Mouse (Mus musculus) T-helper 17 cell (primary cell): Measurements from ENCODE around the gene Frem1.

Experiments
- in situ Hi-C, 2 experiments: fragments of 300-600 bp; cut with MboI, MseI; formaldehyde crosslinking; loops; 1 replicate in 1 of 2; 2 replicates in 1 of 2; pipeline ENCODE4 v1.15.1; 2025; ENCODE audit warnings: high pct_unique_total_duplicates in 2 of 2

Frem1 gene

DNA sequence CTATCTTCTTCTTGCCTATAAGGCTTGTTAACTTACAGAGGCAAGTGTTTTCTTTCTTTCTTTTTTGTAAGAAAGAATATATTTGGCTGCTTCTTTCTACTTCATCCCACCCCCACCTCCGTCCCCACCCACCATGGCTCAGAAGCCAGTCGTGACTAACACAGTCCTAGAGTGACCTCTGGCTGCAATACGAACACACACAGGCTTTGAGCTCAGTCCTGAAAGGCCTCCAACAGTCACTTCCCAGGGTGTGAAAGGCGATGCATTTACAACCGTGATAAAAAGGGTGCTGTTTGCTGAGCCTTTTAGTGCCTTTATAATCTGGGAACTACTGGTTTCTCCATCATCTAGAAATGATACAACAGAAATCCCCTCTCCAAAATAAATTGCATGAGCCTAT, 117.8 kb downstream of the Frem1 start:
- in situ Hi-C loops = loop anchor here (5.0 to 25.0 kb wide), 4 partner anchors 287 to 1747 kb away; no protein-coding TSS in a partner anchor

DNA sequence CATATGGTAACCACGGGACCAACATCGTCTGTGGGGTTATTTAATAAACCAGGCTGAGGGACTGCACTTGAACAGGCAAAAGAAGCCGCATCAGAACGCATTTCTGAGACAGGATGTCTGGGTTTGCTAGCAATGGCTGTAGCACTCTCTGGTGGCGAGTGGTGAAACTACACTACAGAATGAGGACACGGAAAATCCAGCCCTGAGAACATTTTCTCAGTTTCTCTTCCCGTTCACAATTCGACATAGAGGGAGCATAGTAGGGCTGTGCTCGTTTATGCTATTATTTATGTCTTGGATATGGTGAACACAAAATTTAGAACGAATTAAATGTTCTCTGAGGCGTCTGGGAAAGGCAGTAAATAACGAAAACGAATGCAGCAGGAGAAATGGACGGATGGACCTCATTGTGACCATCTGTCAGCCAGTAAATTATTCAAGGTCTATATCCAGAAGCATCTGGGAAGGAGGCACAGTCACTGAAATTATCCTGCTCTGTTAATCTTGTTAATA, 118.4 kb downstream of the Frem1 start:
- in situ Hi-C loops = loop anchor here (5.0 to 25.0 kb wide), 4 partner anchors 286 to 1746 kb away; no protein-coding TSS in a partner anchor

DNA sequence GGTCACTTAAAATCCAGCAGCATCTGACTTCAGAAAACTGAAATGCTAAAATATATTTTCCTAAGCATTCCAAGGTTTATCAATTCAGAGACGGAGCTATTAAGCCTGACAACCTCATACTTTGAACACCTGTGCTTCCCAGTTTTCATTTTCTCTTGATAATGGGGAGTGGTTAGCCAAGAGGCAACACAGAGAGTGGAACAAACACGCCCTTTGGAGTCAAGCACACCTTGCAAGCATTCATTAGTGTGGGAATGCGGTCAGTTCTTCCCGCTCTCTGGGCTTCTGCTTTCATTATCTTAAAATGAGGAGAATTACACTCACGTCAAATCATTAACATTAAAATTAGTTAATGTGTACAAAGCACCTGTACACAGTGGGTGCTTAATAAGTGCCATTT, 122.1 kb downstream of the Frem1 start:
- in situ Hi-C loops = loop anchor here (5.0 to 25.0 kb wide), 4 partner anchors 283 to 1743 kb away; no protein-coding TSS in a partner anchor

- in situ Hi-C loops = no loop called here
Observed at GRCm38 (mm10) chr4:82921962-82922361, 130.2 kb downstream of the Frem1 start.

DNA sequence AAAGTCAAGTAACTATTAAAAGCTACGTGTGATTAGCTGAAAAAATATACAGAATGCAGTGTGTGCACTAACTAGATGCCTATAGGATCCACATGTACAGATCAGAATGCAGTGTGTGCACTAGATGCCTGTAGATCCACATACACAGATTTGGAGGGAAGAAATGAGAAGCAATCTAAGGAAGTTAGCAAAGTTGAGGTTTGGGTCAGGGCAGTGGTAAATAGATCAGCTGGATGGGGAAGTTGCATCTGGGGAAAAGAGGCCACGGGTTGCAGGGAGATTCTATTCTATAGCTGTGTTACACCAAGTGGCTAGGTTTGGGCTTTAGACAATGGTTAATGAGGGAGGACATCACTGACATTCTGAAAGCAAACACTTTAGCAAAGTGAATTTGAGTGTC, 133.5 kb downstream of the Frem1 start:
- in situ Hi-C loops = no loop called here

- in situ Hi-C loops = no loop called here
Observed at GRCm38 (mm10) chr4:82916678-82917050, 135.5 kb downstream of the Frem1 start.

- in situ Hi-C loops = no loop called here
Observed at GRCm38 (mm10) chr4:82916003-82916677, 136.0 kb downstream of the Frem1 start.

GRCm38 (mm10) chr4:82915576-82915975, 136.6 kb downstream of the Frem1 start:
- in situ Hi-C loops = no loop called here

GRCm38 (mm10) chr4:82914601-82915143, 137.5 kb downstream of the Frem1 start:
- in situ Hi-C loops = no loop called here

GRCm38 (mm10) chr4:82895227-82895626, 156.9 kb downstream of the Frem1 start:
- in situ Hi-C loops = no loop called here

DNA sequence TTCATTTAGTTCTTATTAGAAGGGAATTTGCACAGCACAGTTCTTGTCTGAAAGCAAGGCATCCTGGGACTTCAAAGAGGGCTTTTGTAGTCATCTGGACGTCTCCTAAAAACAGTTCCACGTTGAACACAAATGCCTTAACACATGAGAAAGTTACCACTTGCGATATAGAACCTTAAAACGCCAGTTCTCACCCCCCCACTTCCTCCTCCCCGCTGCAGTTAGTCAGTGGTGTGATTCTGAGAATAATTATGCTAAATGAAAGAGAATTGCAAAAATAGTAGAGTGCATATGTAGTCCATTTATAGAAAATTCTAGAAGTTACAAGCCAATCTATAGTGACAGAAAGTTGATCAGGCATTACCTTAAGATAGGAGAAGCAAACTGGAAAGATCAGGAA, 159.9 kb downstream of the Frem1 start:
- in situ Hi-C loops = no loop called here

DNA sequence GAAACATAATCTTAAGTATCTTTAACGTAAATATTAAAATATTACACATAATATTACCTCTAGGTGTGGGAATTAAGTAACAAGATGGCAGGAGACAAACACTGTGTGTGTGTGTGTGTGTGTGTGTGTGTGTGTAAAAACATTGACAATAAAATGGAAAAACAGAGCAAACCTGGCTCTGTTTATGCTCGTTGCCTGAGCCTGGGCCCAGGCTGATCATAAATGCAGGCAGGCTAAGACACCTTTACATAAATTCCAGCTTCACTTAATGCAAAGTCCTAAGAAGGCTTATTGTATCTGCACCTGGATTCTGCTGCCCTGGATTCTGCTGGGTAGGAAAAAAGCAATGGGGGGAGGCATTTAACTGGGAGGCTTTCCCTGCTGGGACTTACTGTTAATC, 160.6 kb downstream of the Frem1 start:
- in situ Hi-C loops = no loop called here

DNA sequence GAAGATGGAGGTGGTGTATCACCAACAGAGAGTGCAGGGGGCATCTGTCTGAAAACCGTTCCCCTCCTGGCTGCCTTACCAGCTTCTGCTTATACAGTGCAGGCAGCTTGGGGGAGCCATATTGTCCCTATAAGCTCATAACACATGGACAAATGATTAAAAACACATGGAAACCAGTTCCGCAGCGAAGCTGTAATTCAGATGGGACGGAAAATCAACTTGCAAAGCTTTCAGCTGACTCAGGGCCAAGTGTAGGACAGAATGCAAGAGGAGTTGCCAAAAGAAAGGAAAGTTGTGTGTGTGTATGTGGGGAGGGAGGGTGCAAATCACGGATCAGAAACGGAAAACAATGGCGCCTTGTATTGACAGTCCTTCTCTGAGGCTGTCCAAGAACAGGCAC, 161.1 kb downstream of the Frem1 start:
- in situ Hi-C loops = no loop called here

DNA sequence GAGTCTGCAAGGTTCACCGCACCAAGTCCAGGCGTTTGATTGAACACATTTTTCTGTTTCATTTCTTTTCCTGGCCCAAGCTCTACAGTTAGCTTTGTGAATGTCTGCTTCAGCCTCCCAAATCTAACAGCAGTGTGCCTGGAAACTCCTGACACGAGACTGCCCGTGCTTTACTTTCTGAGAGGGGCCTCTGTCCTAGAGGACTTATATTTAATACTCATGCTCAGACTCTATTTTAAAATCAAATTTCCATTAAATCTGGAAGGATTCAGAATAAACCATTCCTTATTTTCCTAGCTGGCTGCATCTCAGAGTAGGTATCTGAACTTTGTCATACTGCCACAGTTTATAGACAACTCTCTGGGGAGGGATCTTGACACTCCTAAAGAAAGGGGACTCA, 161.6 kb downstream of the Frem1 start:
- in situ Hi-C loops = no loop called here

DNA sequence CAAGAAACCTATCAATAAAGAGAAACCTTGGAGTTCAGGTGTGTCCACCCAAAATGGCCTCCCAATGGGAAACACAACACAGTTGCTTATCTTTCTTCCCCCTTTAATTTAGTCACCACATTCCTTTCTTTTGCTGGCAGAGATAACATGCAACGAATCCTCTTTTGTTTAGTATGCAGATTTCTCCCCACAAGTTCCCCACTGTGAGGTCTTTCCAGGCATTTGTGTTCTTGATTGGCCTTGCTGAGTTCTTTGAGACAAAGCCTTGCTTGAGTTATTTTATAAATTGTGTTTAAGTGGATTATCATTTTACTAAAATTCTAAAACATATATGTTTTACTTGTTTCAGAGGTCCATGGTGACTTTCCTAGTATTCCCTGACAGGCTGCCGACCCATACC, 166.0 kb downstream of the Frem1 start:
- in situ Hi-C loops = no loop called here

DNA sequence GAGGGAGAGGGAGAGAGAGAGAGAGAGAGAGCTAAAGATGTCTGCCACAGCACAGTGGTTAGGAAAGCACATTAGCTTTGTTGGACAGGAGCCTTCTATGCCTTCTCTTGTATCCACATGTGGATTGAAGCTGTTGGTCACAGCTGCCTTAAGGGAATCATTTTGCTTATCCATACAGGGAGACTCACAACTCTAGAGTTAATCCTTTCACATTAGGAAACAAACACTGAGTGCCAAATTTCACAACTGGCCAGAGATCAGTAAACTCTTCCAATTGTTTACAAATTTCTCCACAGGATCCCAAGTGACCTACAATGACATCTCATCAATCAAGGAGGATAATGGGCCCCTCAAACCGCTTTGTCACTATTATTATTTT, 166.6 kb downstream of the Frem1 start:
- in situ Hi-C loops = no loop called here

DNA sequence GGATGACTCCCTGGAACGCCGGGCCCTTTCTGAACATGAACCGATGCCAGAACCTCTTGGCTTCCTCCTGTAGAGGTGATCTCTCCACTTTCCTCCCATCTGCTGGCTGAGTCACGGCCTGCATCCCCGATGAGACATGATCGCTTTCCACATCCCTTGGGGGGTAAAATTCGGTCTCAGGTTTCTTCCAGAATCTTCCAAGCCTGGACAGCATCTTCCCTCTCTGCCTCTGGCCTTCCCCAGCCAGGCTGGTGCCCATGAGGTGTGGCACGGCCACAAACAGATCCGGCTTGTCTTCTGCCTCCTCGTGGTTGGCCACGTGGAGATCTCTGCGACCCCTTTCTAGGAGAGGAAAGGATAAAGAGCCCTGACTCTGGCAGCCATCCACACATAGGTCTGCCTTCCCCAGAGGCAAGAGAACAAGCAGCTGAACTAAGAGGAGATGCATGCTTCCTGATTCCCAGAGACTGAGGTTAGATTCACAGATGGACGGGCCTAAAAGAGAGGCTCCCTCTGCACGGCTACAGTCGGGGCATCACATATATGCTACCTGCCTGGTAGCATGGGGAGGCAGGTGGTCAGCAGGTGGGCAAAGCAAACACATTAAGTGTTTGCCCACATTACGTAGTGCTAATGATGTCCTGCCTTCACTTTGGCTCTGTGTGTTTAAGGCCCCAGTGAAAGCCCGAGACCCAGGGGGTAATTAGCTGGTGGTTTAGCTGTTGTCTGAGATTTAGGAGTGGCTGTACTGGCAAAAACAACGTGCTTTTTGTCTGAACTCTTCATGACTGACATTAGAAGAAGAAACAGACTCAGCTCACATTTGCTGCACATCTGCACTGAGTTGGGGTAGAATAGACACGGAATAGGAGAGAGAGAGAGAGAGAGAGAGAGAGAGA, 167.3 kb downstream of the Frem1 start, which contains the start of gene Cer1:
Cer1 (minus strand) TSS at position 513 of the 899 bp plus-strand sequence.
- in situ Hi-C loops = loop anchor here in 1 of 2 experiments (5.0 kb wide), 1 partner anchor 62 kb away; no protein-coding TSS in a partner anchor

DNA sequence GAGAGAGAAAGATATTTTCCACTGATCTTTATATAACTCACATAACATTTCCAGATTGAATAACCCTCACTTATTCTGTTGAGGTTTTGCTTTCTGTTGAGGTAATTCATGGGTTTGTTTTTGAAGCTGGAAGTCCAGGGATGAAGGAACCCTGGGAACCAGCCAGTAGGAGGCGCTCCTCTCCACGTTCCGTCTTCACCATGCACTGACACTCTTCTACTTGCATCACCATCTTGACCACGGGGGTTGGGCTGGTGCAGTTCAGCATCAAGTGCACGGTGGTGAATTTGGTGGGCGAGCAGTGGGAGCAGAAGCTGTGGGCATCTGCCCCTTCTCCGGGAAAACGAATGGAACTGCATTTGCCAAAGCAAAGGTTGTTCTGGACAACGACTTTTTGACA, 169.6 kb downstream of the Frem1 start:
- in situ Hi-C loops = loop anchor here in 1 of 2 experiments (5.0 kb wide), 1 partner anchor 65 kb away; no protein-coding TSS in a partner anchor

DNA sequence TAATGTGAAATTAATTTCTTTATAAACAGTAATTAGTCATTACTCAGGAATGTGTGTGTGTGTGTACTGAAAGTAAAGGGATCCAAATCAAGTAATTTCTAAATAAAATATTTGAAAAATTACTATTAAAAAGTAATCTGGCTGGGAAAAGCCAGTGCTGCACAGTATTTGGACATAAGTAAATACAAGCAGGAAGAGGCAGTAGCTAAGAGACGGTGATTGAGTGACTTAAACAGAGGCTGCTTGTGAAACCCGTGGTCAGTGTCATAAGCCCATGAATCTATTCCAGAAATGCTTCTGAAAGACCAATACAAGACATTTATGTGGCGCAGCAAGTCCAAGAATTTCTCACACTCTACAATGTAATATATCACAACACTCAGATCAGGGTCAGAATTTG, 170.8 kb downstream of the Frem1 start:
- in situ Hi-C loops = loop anchor here in 1 of 2 experiments (5.0 kb wide), 1 partner anchor 66 kb away; no protein-coding TSS in a partner anchor

GRCm38 (mm10) chr4:82880243-82880642, 171.9 kb downstream of the Frem1 start:
- in situ Hi-C loops = loop anchor here in 1 of 2 experiments (5.0 kb wide), 1 partner anchor 67 kb away; no protein-coding TSS in a partner anchor

DNA sequence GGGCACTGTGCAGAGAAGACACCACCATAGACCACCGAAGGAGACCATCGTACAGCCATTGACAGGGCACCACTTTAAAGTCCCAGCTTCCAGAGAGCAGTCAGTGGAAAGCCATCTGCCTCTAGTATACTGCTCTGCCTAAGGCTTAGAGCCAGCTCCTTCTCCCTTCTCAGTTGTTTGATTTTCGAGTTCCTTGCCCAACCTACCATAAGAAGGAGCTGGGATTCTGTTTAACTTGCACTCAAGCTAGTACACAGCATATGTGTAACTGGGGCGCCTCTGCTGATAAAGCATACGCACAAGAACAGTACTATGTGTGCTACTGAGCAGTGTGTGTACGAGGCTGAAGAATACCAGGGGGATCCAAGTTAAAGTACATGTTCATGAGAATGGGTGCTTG, 173.0 kb downstream of the Frem1 start:
- in situ Hi-C loops = no loop called here

GRCm38 (mm10) chr4:82876656-82877055, 175.5 kb downstream of the Frem1 start:
- in situ Hi-C loops = no loop called here
